Mouse (Mus musculus): Measurements from ENCODE around the gene Bcl6b.

The Bcl6b gene

DNA sequence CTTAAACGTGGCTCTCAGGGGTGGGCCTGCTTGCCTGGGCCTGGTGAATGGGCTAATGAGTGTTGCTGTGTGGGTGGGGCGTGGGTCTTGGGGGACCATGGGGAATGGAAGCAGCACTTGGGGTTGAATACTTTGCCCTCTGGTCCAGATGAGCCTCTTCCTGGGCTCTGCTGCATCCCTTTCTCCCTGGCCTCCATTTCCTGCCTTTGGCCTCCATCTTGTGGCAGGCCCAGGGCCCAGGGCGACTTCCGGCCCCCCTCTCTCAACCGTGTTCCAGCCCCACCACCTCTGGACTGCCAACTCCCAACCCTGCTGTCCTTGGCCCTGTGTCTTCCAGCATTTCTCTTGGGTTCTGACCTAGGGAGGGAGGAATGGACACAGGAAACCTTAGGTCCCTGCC, 4.4 kb upstream of the Bcl6b start:
- CTCF ChIA-PET = no interaction called here

DNA sequence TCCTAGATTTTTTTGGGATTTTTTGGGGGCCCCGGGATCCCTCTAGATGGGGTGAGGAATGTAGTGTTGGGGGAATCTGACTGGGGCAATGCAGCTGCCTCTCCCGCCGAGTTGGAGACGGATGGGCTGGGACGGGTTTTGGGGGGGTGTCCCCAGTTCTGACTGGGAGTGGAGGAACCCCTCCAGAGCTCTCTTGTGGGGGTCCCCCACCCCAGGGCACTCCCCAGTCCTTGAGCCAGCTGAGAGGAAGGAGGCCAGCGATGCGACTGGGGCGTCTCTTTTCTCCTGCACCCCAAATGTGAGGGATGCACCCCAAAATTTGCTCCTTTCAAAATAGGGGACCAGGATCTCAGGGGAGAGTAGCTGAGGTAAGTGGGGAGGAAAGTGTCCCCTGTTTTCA, 3.4 kb upstream of the Bcl6b start:
- CTCF ChIA-PET = interaction anchor here (0.7 kb wide), 1 partner anchor 11 kb away, joined by 3 read pairs; no protein-coding TSS in a partner anchor

DNA sequence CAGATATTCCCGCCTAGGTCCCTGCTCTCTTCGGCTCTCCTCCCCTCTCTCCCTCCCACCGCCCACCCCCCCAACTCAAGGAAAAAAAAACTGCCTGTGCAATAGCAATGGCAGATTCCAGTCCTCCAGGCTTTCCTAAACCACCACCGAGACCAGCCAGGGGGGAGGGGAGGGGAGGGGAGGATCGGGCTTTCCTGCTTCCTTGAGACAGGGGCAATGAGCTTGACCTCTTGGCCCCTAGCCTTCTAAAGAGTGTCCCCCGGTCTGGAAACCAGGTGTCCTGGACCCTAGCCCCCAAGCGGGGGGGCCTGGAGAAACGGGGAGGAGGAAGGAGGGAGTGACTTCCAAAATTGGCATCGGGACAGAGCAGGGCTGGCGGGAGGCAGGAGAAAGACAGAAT, 2.9 kb upstream of the Bcl6b start:
- CTCF ChIA-PET = no interaction called here

GRCm38 (mm10) chr11:70230239-70230727, 685 bp upstream of the Bcl6b start:
- CTCF ChIA-PET = interaction anchor here (0.6 to 1.1 kb wide), 5 partner anchors 17 to 875 kb away, joined by 3 to 4 read pairs (median 3); partner anchors contain the start of gene Slc16a11

DNA sequence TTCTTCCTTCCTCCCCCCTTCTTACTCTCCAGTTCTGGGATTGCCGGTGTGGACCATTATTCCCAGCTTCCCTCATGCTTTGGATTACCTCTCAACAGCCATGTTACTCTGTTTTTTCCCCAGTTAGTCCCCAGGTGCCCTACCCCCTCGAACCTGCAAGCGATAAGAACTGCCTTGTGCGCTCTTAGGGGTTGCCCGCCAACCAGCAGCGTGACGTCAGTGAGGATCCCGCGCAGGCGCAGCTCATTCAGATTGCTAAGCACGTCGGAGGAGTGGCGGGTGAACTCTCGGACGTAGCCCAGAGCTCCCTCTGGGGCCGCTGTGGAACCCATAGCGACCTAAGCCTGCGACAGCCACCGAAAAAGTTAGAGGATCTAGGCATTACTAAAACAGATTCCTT, 770 bp downstream of the Bcl6b start:
- CTCF ChIA-PET = no interaction called here

- CTCF ChIA-PET = no interaction called here
Measured at GRCm38 (mm10) chr11:70227661-70228245, 1.8 kb downstream of the Bcl6b start.

DNA sequence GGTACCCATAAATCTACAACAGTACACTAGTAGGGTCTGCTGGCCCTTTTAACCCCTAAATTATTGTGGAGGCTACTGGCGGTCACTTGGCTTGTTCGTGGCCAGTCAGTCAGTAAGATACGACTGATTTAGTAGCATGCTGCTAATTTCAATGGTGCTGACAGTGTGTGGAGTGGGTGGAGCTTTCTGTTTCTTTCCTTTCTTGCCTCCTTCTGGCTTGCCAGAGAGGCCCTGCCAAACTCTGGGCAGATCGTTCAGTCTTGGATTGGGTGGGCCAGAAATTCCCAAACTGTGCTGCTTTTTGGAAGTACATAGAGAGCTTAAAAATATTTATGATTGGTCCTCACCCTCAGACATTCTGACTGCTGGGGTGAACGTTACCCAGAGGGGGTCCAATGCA, 2.5 kb downstream of the Bcl6b start:
- CTCF ChIA-PET = no interaction called here

DNA sequence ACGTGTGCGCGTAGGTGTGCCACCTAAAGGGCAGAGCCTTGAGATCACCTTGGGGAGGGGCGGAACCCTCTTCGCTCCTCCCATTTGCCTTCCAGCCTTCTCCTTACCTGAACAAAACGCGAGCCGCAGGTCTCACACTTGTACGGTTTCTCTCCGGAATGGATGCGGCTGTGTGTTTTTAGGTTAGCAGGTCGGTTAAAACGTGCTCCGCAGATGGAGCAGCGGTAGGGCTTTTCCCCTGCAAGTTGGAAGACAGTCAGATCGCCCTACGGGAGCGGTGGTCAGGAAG, 3.1 kb downstream of the Bcl6b start:
- CTCF ChIA-PET = no interaction called here

DNA sequence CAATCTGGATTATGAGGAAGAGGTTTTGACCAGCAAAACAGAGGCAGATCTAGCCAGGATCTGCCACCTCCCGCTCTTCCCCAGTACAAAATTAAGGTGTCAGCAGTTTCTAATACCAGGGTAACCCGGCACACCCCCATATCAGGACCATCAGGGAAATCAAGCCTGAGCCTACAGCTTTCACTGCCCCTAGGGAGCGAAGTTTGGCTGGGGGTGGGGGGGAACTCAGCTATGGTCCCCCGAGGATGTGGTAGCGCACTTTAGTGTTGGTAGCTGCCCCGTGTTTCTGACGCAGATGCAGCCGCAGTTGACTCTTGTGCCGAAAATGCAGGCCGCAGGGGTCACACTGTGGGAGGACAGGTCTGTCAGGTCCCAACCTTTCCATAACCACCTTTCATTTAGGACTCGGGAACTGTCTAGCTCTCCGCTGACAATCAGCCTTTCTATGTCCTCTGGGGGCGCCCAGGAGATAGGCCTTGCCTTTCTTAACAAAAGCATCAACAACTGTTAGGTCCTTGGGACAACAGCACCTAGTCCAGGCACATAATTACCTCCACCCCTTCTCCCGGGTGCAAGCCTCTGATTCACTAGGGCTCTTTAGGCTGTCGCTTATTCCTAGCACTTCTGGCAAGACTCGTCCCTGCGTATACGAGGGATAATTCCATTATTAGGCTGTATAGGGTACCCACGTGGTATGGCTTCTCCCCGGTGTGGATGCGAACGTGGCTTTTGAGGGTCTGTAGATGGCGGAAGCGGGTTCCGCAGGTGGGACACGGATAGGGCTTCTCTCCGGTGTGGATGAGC, 3.6 kb downstream of the Bcl6b start:
- CTCF ChIA-PET = no interaction called here

GRCm38 (mm10) chr11:70223724-70224123, 5.9 kb downstream of the Bcl6b start:
- CTCF ChIA-PET = no interaction called here

DNA sequence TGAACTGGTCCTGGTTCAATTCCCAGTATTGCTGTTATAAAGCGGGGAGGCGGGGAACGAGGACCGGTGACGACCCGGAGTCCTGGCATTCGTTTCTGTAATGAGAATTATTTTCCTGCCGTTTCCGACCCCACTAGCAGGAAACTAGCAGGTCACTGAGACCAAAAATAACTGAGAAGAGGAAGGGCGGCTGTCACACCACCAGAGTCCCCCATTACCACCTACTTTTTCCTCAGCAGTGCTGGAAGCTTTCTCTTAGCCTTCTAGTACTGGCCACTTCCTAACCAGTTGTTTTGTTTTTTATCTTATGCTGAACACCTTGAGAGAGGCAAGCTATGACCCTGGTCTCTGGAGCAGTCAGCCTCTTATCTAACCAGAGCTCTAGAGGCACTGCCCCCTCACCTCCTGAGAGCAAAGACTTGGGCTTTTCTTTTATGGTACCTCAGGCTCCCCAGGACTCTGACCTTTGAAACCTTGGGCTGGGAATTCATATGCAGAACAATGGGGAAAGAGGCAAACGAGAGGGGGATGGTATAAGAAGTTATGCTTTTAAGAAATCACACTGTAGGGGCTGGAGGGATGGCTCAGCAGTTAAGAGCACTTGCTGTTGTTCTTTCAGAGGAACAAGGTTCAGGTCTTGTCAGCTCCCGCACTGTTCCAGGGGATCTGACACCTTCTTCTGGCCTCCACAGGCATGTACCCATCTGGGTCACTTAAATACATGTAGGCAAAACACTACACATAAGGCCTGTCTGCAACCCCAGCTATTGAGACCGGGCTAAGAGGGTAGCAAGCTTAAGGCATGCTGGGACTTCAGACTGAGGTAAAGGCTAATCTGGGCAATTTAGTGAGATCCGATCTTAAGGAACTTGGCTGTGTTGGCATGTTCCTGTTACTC, 7.7 kb downstream of the Bcl6b start:
- CTCF ChIA-PET = interaction anchor here (0.7 to 0.9 kb wide), 2 partner anchors 11 to 291 kb away, joined by 3 to 7 read pairs; no protein-coding TSS in a partner anchor

- CTCF ChIA-PET = interaction anchor here (0.6 to 0.9 kb wide), 2 partner anchors 12 to 17 kb away, joined by 3 read pairs; partner anchors contain the start of gene 0610010K14Rik
Measured at GRCm38 (mm10) chr11:70220731-70221602, 8.6 kb downstream of the Bcl6b start, which contains the start of gene Slc16a13. Slc16a13 (minus strand) TSS chr11:70221064.

DNA sequence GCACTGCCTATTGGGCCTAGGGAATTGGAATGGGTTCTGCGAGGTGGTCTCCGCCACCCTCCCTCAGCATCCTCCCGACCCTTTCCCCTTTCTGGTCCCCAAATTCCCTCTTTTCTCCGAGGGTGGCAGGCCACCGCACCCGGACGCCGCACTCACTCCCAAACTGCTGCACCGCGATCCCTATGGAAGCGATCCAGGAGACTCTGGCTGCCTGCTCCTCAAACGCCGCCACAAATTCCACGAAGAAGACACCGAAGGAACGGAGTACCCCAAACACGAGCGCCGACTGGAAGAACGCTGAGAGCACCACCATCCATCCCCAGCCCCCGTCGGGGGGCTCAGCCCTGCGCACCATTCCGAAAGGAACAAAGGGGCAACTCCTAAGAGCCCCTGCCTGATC, 9.3 kb downstream of the Bcl6b start:
- CTCF ChIA-PET = interaction anchor here (0.6 kb wide), 1 partner anchor 17 kb away, joined by 3 read pairs; the partner anchor contains the start of gene 0610010K14Rik

DNA sequence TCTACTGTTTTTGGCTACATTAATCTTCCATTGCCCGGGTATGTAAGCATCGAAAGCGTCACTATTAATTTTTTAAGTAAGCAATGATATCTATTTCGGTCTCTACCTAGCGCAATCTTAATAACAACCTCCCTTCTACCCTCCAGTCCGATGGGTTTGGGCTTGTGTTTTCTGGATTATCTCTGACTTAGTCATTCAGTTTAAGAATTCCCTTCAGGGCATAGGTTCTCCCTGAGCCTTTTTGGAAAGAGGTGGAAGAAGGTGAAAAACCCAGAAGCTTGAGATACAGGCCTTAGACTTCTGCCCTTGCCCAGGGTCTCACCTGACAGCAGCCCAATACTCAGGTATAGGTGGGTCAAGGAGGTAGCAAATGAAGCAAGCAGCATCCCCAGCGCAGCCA, 9.7 kb downstream of the Bcl6b start:
- CTCF ChIA-PET = interaction anchor here (0.5 to 0.6 kb wide), 2 partner anchors 18 to 576 kb away, joined by 3 to 9 read pairs; partner anchors contain the start of gene 0610010K14Rik

GRCm38 (mm10) chr11:70218741-70219470, 10.7 kb downstream of the Bcl6b start:
- CTCF ChIA-PET = no interaction called here

DNA sequence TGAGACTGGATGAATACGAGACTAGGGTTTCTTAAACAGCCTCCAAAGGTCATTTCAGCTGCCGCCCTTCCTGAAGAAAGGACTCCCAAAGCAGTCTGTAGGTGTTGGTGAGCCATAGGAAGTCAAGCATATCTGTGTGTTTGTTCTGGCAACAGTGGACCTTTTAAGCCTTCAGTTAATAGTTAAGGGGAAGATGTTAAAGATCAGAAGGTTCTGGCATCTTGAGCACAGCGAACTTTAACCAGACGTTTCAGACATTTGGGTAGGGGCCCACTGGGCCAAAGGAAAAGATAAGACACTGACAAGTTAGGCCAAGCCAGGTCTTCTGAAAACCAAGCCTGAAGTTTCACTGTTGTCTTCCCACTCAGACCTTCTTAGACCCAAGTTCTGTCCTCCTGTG, 11.6 kb downstream of the Bcl6b start:
- CTCF ChIA-PET = no interaction called here

- CTCF ChIA-PET = interaction anchor here (0.6 kb wide), 1 partner anchor 15 kb away, joined by 12 read pairs; no protein-coding TSS in a partner anchor
Measured at GRCm38 (mm10) chr11:70216103-70216502, 13.5 kb downstream of the Bcl6b start.

DNA sequence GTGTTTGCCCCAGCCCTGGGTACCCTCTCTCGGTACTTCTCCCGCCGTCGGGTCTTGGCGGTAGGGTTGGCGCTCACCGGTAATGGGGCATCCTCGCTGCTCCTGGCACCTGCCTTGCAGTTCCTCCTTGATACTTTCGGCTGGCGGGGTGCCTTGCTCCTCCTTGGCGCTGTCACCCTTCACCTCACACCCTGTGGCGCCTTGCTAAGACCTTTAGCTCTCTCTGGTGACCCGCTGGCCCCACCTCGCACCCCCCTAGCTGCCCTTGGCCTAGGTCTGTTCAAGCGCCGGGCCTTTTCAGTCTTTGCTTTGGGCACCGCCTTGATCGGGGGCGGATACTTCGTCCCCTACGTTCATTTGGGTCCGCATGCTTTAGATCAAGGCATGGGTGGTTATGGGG, 14.3 kb downstream of the Bcl6b start:
- CTCF ChIA-PET = no interaction called here

GRCm38 (mm10) chr11:70214856-70215209, 14.8 kb downstream of the Bcl6b start:
- CTCF ChIA-PET = interaction anchor here (0.8 kb wide), 1 partner anchor 10 kb away, joined by 4 read pairs; no protein-coding TSS in a partner anchor

DNA sequence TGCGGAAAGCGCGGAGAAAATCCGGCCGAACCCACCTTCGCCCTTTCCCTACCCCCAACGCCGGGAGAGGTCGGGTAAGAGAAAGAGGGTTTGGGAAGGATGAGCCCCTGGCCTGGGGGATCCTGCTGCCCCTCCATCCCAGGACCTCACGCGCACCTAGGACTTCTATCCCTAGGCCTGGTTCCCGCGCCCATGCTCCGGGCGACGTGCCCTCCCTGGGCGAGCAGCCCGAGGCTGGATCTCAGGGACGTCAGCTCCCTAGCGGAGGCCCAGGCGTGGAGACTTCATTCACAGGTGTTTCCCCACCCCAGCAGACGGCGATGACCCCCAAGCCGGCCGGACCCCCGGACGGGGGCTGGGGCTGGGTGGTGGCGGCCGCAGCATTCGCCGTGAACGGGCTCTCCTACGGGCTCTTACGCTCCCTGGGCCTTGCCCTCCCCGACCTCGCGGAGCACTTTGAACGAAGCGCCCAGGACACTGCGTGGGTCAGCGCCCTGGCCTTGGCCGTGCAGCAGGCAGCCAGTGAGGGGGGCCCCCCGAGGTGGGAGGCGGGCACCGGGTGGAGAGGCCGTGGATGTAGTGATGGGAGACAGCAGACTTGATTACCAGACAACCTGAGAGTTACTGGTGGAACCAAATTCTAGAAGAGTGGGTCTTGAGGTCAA, 15.3 kb downstream of the Bcl6b start:
- CTCF ChIA-PET = interaction anchor here (0.6 to 0.8 kb wide), 3 partner anchors 9 to 617 kb away, joined by 3 to 5 read pairs (median 4); partner anchors contain the start of gene Bcl6b
